Mouse (Mus musculus) right cerebral cortex, postnatal 36 days (tissue): Measurements from ENCODE around the gene Psma6.

Source experiments
- DNase-seq, 2 experiments: peaks; one replicate each; pipeline ENCODE4 v3.0.0; 2022; ENCODE audit warnings: low spot score in 2 of 2, mixed read lengths in 1 of 2

Psma6 gene

DNA sequence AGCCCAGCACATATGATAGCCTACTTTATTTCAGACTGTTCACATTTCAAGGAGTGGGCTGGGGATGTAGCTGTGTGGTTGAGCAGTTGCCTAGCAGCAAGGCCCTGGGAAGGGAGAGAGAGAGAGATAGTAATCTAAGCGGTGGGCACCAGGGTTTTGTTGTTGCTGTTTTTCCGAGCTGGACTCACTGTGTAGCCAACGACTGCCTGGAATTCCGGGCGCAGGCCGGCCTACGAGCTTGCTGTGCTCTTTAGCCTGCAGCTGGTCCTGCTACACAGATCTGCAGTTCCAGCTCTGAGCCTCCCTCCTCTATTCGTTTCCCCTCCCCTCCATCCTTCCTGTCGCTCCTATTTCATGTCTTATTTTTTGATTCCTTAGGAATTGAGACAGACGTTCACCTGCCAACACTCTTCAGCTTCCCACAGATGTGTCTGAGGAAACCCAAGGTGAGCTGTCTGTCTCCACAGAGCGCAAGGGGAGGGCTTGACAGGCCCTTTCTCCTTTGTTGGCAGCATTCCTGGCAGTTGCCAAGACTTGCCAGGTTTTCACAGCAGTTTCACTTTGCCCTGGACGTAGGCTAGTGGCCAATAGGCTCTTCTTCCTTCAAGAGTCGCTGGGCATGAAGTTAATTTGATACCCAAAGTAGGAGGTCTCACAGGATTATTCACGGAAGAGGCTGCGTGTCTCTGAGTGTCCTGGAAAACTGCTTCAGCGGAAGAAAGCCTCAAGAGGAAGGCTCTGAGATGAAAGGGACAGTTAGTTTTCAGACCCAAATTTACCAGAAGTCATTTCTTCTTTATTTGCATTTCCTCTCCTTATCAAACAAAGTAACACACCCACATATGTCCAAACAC is 80.2 kb downstream of the Psma6 start:
- DNase-seq: peak; percentile 28 to 57

DNA sequence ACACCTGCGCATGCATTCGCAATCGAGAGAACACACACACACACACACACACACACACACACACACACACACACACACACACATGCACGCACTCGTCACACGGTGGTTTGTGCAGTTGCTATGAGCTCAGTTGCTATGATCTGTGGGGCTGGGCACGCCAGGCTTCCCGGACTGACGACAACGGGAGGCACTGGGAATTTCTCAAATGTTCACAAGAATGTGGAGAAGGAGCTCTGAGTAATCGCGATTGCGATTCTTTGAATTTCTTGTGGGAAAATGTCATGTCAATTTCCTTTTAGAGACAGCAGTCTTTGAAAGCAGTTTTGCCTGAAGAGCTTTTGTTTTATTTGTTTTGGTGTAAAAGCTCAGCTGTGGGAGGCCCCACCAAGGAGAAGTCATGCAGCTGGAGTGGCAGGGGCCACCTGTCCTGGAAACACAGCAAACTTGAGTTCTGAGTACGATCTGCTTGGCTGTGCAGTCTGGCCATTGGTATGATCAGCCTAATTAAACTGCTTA is 80.9 kb downstream of the Psma6 start:
- peak in 1 of 2 experiments; percentile 30 for DNase-seq

DNA sequence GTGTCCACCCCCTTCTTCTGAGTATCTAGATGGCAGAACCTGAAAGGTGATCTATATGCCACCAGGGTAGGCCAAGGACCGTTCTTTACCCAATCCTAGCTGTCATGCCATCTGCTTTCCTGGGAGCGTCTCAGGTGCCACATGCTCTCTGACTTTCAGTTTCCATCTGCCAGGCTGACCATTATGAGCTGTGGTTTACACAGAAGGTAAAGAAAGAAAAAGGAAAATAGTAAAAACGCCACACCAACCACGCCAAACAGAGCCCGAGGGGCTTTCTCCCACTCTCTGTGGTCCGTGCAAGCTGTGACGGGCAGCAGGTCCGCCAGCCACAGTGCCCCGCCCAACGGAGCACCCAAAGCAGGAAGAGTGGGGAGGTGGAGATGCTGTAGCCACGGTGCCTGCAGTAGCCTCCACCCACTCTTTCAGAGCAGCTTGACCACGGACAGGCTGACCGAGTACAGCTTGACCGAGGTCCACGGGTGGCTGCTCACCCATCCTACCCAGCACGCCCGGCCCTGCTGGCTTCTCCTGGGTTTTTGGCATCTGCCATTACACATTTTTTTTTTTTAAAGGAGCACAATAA is 81.5 kb downstream of the Psma6 start:
- DNase-seq: no peak

DNA sequence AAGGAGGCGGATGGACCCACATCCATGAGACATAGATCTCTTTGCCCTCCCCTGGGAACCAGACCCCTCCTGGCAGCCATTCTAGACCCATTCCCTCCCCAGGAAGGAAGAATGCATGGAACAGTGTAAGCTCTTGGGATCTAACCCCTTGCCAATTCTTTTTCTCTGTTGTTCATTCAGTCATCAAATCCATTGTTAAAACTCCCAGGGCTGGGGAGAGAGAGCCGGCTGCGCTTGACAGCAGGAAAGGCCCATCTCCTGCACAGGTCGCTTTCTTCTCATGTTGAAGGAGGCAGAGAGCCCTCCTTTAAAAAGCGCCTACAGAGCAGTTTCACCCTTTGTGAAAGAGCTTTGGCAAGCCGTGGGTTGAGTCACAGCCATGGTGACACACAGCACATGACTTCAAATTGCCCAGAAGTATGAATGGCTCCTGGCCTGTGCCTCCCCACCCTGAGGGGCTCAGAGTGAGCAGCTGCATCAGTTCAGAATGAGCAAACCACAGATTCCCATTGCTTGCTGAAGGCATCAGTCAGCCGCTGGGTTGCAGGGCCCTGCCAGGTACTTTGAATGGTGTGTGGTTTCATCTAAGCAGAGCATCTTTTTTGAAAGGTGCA is 82.2 kb downstream of the Psma6 start:
- no peak for DNase-seq

DNA sequence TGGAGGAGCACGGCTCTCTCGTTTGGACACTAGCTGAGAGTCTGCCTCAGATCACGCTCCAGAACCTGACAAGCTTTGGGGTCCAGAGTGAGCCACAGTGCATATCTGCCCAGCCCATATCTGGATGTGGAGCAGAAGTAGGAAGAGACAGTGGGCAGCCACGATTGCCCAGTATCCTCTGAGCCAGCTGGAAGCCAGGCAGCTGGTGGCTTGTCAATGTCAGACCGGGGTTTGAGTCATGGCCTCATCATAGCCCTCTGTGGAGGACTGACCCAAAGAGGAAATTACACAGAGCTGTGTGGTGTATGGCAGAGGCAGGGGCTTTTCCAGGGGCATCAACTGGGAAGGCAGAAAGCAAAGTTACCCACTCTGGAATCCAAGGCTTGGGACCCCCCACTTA is 82.8 kb downstream of the Psma6 start:
- DNase-seq: no peak

DNA sequence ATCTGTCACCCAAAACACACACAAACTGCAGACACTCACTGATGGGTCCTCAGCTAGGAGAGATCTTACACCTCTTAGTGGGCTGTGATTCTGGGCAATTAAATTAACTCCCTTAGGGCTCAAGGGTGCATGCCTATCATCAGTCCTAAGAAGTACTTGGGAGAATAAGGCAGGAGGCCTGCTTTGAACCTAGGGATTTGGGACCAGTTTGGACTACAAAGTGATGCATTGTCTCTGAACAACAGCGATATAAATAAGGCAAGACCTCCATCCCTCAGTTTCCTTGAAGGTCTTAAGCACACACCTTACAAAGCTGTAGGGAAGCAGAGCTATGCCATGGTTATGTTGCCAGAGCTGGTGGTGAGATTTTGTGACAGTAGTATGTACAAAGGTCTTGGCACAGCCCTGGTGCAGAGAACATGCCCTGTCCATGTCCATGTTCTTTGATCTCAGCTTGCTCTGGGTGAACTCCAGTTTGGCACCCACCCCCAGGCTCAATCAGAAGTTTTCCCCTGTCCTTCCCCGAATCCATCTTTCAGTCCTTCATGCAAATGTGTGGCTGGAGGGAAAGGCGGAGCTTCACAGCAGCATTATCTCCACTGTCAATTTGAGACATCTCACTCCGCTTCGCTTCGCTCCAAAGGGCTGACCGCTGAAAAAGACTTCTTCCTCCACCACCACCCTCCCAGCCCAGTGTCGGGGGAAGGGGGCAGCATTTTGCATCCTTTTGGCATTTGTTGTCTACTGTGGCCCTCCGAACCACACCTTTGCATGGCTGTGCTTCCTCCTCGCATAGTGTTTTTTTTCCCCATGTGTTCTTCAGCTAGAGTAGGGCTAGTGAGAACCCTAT is 83.5 kb downstream of the Psma6 start:
- no peak for DNase-seq
